In genomic region chr17:87504960-87505681, GRCm38 (mm10) we compare ENCODE assay signal across 14 mouse cellular contexts.
"Had no signal": no experiment of that assay in that cellular context is flagged by ENCODE, and none has a peak within 500 bp of the region (broad histone marks: within the 10 kb centered on the region; RNA-seq: fewer than 3 reads in every experiment).

No protein-coding gene starts in this region.

- DNase-seq: kidney, adult 9 months; kidney, postnatal 36 days; lung, adult 18-20 months; midbrain, embryonic 14.5 days; right cerebral cortex, postnatal 14 days; thymus, adult 18-20 months; thymus, postnatal 14 days had no signal

- ATAC-seq: intestine, postnatal 0 days had no signal

- H3K4me3 ChIP-seq: limb, embryonic 13.5 days; midbrain, embryonic 10.5 days; neural tube, embryonic 12.5 days had no signal

- H3K27ac ChIP-seq: kidney, postnatal 0 days; limb, embryonic 13.5 days; liver, embryonic 14.5 days; midbrain, embryonic 10.5 days; neural tube, embryonic 12.5 days; stomach, postnatal 0 days had no signal
